Mouse (Mus musculus) testis, adult 2 months (tissue): ENCODE measurements around the gene Sema6b. TPM values are rescaled to one million over a fixed set of nuclear protein-coding genes. Genes with fewer than 3 reads are reported as not detected.

Experiments
- H3K27ac ChIP-seq: fragments of 200-500 bp; 2 replicates; pipeline ENCODE4 v1.5.1; 2012; ENCODE audit warnings: low read depth, low read length; ENCODE audit not compliant: control insufficient read depth, insufficient read depth
- H3K27me3 ChIP-seq: fragments of 200-500 bp; 2 replicates; pipeline ENCODE4 v1.6.1; 2012; ENCODE audit warnings: mild to moderate bottlenecking, low read length, moderate library complexity; ENCODE audit not compliant: control insufficient read depth, insufficient read depth
- H3K36me3 ChIP-seq: fragments of 200-500 bp; 2 replicates; pipeline ENCODE4 v1.6.1; 2012; ENCODE audit warnings: mild to moderate bottlenecking, low read length; ENCODE audit not compliant: control insufficient read depth, insufficient read depth
- H3K4me1 ChIP-seq: fragments of 200-500 bp; 2 replicates; pipeline ENCODE4 v1.6.1; 2012; ENCODE audit warnings: low read length; ENCODE audit not compliant: control insufficient read depth, insufficient read depth
- H3K4me3 ChIP-seq: fragments of 200-500 bp; 2 replicates; pipeline ENCODE4 v1.5.1; 2012; ENCODE audit warnings: low read depth, mild to moderate bottlenecking, low read length, moderate library complexity, mixed read lengths; ENCODE audit not compliant: control insufficient read depth
- CTCF ChIP-seq: fragments of 200-500 bp; IDR thresholded peaks from 2 replicates; pipeline ENCODE4 v1.5.1; 2012; ENCODE audit warnings: low read depth, mild to moderate bottlenecking, inconsistent platforms, low read length, moderate library complexity; ENCODE audit not compliant: control insufficient read depth, insufficient read depth, insufficient replicate concordance
- POLR2A ChIP-seq: fragments of 200-500 bp; IDR thresholded peaks from 2 replicates; pipeline ENCODE4 v1.6.1; 2012; ENCODE audit warnings: low read depth, mild to moderate bottlenecking, inconsistent platforms, low read length, moderate library complexity; ENCODE audit not compliant: control insufficient read depth
- polyA plus RNA-seq: library from polyadenylated mRNA; depleted of rRNA; stranded (reverse); fragments of >200 nt; gene quantifications from 2 replicates; pipeline ENCODE4 v1.2.3, GENCODE M21; 2012

The Sema6b gene
- polyA plus RNA-seq, 1 experiment: 0.28 TPM

GRCm38 (mm10) chr17:56171881-56172280 lies 31.7 kb upstream of the Sema6b start:
- Histone ChIP-seq H3K27me3 (no peaks in the 10 kb centered on the region), H3K36me3 (no peaks in the 10 kb centered on the region), H3K27ac (no peak overlapping the region), H3K4me3 (no peak overlapping the region), H3K4me1 (peaks cover 2% of the 10 kb centered on the region; the same call in 1 of the 2 replicates)
- no peak for TF ChIP-seq CTCF

GRCm38 (mm10) chr17:56171456-56171855 lies 31.3 kb upstream of the Sema6b start:
- Histone ChIP-seq H3K27ac (no peak overlapping the region), H3K27me3 (no peaks in the 10 kb centered on the region), H3K36me3 (no peaks in the 10 kb centered on the region), H3K4me1 (peaks cover 2% of the 10 kb centered on the region; the same call in 1 of the 2 replicates), H3K4me3 (no peak overlapping the region)
- TF ChIP-seq CTCF: no peak
- no peak for TF ChIP-seq POLR2A

- TF ChIP-seq POLR2A (no peak), CTCF (no peak)
- Histone ChIP-seq H3K27me3 (no peaks in the 10 kb centered on the region), H3K4me3 (no peak overlapping the region), H3K27ac (no peak overlapping the region), H3K36me3 (no peaks in the 10 kb centered on the region), H3K4me1 (peaks cover 2% of the 10 kb centered on the region; the same call in 1 of the 2 replicates)
Observed at GRCm38 (mm10) chr17:56170636-56171035, 30.5 kb upstream of the Sema6b start.

GRCm38 (mm10) chr17:56169830-56170229 lies 29.7 kb upstream of the Sema6b start:
- H3K4me1 ChIP-seq: peaks cover 2% of the 10 kb centered on the region; the same call in 1 of the 2 replicates
- no peak overlapping the region for H3K4me3 ChIP-seq
- no peaks in the 10 kb centered on the region for H3K27me3 ChIP-seq
- H3K27ac ChIP-seq: no peak overlapping the region
- H3K36me3 ChIP-seq: no peaks in the 10 kb centered on the region
- TF ChIP-seq POLR2A: no peak
- TF ChIP-seq CTCF: no peak

- TF ChIP-seq CTCF: no peak
- Histone ChIP-seq H3K27ac (no peak overlapping the region), H3K27me3 (no peaks in the 10 kb centered on the region), H3K4me3 (no peak overlapping the region), H3K36me3 (no peaks in the 10 kb centered on the region), H3K4me1 (peaks cover 11% of the 10 kb centered on the region)
Observed at GRCm38 (mm10) chr17:56165671-56166070, 25.5 kb upstream of the Sema6b start.

- Histone ChIP-seq H3K36me3 (no peaks in the 10 kb centered on the region), H3K4me3 (no peak overlapping the region), H3K27ac (no peak overlapping the region), H3K27me3 (no peaks in the 10 kb centered on the region), H3K4me1 (peaks cover 11% of the 10 kb centered on the region)
- TF ChIP-seq CTCF (no peak), POLR2A (no peak)
Observed at GRCm38 (mm10) chr17:56164510-56164909, 24.4 kb upstream of the Sema6b start.

- TF ChIP-seq POLR2A: no peak
- no peak for TF ChIP-seq CTCF
- Histone ChIP-seq H3K27me3 (no peaks in the 10 kb centered on the region), H3K27ac (no peak overlapping the region), H3K4me1 (peaks cover 11% of the 10 kb centered on the region), H3K36me3 (no peaks in the 10 kb centered on the region), H3K4me3 (no peak overlapping the region)
Observed at GRCm38 (mm10) chr17:56163523-56164102, 23.5 kb upstream of the Sema6b start.
